Mouse (Mus musculus) forelimb bud, embryonic 11.5 days (tissue): ENCODE measurements around the gene Fitm1.

ENCODE experiments used
- DNase-seq: peaks from one replicate; pipeline ENCODE4 v3.0.0-alpha.2; 2012; ENCODE audit warnings: low read depth, low spot score

Gene Fitm1

GRCm38 (mm10) chr14:55575302-55575701 lies at the start of gene Fitm1:
TSS of gene Fitm1 (plus strand) at chr14:55575617.
- DNase-seq = no peak

DNA sequence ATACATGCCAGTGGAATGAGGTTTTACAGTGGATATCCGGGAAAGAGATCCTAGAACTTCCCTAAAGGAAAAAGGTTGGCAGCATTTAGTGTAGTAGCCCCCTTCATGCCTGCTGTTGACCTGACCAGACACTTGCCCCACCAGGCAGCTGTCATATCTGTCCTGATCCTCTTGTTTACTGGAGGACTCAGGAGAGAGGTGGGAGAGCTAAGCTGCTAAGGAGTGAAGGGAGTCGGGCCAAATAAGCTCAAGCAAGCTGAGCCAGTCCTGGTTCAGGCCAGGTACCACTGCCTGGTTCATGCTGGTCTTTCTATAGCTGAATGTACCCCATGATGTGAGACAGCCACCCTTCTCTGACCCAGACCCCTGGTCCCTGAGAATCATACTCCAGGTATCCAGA lies 48.7 kb upstream of the Fitm1 start:
- no peak for DNase-seq

- DNase-seq = peak; percentile 21
Observed at GRCm38 (mm10) chr14:55527940-55528339, 47.5 kb upstream of the Fitm1 start.

DNA sequence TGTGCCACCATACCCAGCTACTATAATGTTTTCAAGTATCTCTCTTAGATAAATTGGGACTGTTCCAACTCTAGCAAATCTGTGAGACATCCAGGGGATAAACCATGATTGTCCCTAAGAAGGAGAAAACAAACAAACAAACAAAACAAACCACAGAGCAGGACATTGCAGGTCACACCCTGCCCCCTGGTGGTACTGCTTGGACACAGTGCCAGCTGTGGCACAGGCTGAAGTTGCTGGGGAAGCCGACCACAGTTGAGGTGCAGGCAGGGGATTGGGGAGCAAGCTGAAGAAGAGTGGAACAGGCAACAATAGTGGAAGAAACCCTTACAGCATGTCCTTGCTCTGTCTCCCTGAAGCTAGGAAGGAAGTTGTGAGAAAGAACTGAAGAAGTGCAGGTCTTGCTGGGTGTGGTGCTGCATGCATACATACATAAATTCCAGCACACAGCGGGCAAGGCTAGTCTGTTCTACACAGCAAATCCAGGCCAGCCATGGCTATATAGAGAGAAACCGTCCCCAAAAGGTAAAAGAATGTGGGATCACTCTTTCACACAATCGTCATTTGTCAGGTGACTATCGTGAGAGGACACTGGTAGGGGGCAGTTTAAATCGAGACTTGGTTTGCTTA lies 39.2 kb upstream of the Fitm1 start:
- DNase-seq = no peak

- DNase-seq = peak; percentile 78
Observed at GRCm38 (mm10) chr14:55540067-55540786, 35.2 kb upstream of the Fitm1 start, which contains the start of gene Pck2. TSS of gene Pck2 (plus strand) at chr14:55540266.

- DNase-seq = peak; percentile 51
Observed at GRCm38 (mm10) chr14:55540787-55541321, 34.6 kb upstream of the Fitm1 start.

- no peak for DNase-seq
Observed at GRCm38 (mm10) chr14:55542268-55542667, 33.1 kb upstream of the Fitm1 start.

DNA sequence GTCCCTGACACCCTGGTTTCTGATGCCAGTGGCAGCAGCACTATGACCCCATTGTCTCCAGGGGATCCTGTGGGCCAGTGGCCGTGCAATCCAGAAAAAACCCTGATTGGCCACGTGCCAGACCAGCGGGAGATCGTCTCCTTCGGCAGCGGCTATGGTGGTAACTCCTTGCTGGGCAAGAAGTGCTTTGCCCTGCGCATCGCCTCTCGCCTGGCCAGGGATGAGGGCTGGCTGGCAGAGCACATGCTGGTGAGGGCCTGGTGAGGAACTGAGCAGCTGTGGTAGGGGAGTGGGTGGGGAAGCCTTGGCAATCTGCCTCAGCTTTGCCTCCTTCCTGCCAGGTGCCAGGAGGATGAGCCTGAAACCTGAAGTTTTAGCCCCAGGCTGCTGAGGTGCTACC lies 31.1 kb upstream of the Fitm1 start:
- no peak for DNase-seq

- DNase-seq = no peak
Observed at GRCm38 (mm10) chr14:55550191-55550590, 25.2 kb upstream of the Fitm1 start.

DNA sequence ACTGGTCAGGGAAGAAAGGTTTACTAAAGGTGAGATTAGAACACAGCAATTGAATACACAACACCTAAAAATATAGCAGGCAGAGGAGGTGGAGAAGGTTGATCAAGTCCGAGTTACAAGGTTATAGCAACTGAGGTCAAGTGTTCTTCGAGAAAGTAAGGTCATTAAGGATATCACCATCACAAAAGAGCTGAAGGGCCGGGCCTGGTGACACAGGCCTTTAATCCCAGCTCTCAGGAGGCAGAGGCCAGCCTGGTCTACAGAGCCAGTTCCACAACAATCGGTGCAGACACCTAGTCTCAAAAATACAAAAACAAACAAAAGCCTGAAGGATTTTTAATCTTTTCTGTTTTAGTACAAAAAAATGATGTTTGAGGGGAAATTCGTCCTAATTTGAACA lies 24.1 kb upstream of the Fitm1 start:
- DNase-seq = no peak

DNA sequence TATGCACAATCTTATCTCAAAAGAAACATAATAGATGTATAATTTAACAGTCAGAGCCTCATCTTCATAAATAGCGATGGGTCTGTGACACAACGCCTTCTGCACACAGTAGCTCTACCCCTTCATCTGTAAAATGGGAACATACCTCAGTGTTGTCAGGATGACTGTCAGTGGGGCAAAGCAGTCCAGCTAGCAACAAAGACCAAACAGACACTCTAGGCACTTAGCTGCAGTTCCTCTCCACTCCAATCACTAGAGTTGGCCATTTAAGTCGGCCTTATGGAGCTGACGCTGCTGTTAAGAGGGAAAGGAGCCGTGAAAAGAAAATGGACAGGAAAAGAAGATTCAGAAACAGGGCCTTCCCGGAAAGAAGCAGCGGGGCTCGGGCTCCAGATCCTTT lies 23.6 kb upstream of the Fitm1 start:
- DNase-seq = no peak

GRCm38 (mm10) chr14:55554635-55555034 lies 20.8 kb upstream of the Fitm1 start:
- DNase-seq = no peak

DNA sequence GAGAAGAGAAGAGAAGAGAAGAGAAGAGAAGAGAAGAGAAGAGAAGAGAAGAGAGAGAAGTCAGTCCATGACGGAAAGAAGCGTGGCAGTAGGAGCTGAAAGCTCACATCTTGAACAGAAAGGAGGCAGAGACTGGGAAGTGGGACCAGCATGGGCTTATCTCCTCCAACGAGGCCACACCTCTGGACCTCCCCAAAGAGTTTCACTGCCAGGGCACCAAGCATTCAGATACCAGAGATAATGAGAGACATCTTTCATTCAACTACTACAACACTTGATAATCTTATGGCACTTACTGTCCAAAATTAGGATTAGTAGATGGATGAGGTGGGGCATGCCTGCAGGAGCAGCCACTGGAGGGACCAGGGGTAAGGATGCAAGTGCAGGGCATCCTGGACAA lies 19.6 kb upstream of the Fitm1 start:
- DNase-seq = no peak

- DNase-seq = peak; percentile 67
Observed at GRCm38 (mm10) chr14:55557003-55557402, 18.4 kb upstream of the Fitm1 start.

DNA sequence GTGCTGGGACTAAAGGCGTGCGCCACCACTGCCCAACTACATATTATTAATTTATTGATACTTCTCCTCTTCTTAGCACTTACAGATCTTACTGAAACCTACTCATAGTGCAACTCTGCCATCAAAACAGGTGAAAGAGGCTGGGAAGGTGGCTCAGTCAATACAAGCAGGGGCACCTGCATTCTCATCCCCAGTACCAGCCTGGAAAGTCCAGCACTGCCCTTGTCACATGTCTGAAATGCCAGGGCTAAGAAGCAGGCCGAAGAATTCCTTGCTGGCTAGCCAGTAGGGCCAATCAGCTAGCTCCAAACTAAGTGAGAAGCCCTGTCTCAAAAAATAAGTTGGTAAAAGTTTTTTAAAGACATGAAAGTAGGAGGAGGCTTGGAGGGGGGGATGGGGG lies 17.8 kb upstream of the Fitm1 start:
- DNase-seq = no peak

GRCm38 (mm10) chr14:55558740-55559448 lies 16.5 kb upstream of the Fitm1 start:
- no peak for DNase-seq

DNA sequence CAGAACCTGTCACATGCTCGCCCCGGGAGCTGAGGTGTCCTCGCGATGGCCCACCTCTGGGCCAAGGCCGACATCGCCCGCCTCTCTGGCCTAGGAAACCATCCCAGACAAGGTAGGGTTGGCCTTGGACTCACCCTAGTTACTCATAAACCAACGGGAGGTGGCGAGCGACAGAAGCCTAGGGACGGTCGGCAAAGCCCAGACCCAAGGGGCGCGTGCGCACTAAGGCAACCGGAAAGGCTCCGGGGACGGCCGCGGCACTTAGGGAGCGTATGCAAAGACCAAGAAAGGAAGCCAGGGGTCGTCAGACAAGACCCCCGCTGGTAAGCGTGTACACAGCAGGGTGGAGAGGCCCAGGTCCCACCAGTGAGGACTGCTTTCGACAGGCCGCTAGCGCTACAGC lies 15.6 kb upstream of the Fitm1 start, which contains the start of gene Dcaf11:
Dcaf11 (plus strand) TSS at position 208 of the 403 bp plus-strand sequence.
- DNase-seq = peak; percentile 93

- peak; percentile 99 for DNase-seq
Observed at GRCm38 (mm10) chr14:55560202-55561073, 15.0 kb upstream of the Fitm1 start, which contains the start of gene A730061H03Rik. TSS of gene A730061H03Rik (minus strand) at chr14:55560406.

GRCm38 (mm10) chr14:55561860-55562259 lies 13.6 kb upstream of the Fitm1 start:
- DNase-seq = no peak

GRCm38 (mm10) chr14:55563249-55563648 lies 12.2 kb upstream of the Fitm1 start:
- DNase-seq = no peak

GRCm38 (mm10) chr14:55565748-55566147 lies 9.7 kb upstream of the Fitm1 start:
- DNase-seq = no peak
